Mouse (Mus musculus) neural tube, embryonic 12.5 days (tissue): ENCODE data around the gene Mrvi1. TPM values are rescaled to one million over a fixed set of nuclear protein-coding genes. Genes with fewer than 3 reads are reported as not detected.

Source experiments
- ATAC-seq: fragments of 200-750 bp; cut with Nextera tagmentation; 2 replicates; pipeline ENCODE4 v1.8.0; 2017; ENCODE audit warnings: low read depth, mild to moderate bottlenecking, moderate TSS enrichment, moderate library complexity; ENCODE audit not compliant: low FRiP score
- H3K27ac ChIP-seq: fragments of 300-500 bp; sonication (generic); 2 replicates; pipeline ENCODE4 v1.5.1; 2016
- H3K27me3 ChIP-seq: fragments of 300-500 bp; sonication (generic); replicated peaks from 2 replicates; pipeline ENCODE4 v1.6.1; 2016; ENCODE audit warnings: mild to moderate bottlenecking
- H3K36me3 ChIP-seq: fragments of 300-500 bp; sonication (generic); 2 replicates; pipeline ENCODE4 v1.6.1; 2016; ENCODE audit warnings: mild to moderate bottlenecking
- H3K4me1 ChIP-seq: fragments of 300-500 bp; sonication (generic); 2 replicates; pipeline ENCODE4 v1.6.1; 2016
- H3K4me2 ChIP-seq: fragments of 300-500 bp; sonication (generic); replicated peaks from 2 replicates; pipeline ENCODE4 v1.6.1; 2016; ENCODE audit warnings: mild to moderate bottlenecking
- H3K4me3 ChIP-seq: fragments of 300-500 bp; sonication (generic); 2 replicates; pipeline ENCODE4 v1.5.1; 2016
- H3K9ac ChIP-seq: fragments of 300-500 bp; sonication (generic); 2 replicates; pipeline ENCODE4 v1.6.1; 2016; ENCODE audit warnings: mild to moderate bottlenecking
- H3K9me3 ChIP-seq: fragments of 300-500 bp; sonication (generic); 2 replicates; pipeline ENCODE4 v1.6.1; 2016; ENCODE audit warnings: mild to moderate bottlenecking
- WGBS: fragments of 180-500 bp; shearing (Covaris S2); methylation state at CpG from one replicate; pipeline ENCODE4 v1.1.7; 2016; 5-methylcytosine and 5-hydroxymethylcytosine counted together
- polyA plus RNA-seq: library from polyadenylated mRNA; unstranded; fragments of >200 nt; fragmentation: Nextera tagmentation; extraction: Ambion mirVana; gene quantifications from 2 replicates; pipeline ENCODE4 v1.2.1, GENCODE M21; 2016

Gene Mrvi1
- polyA plus RNA-seq, 1 experiment from 2014 or later, result 3.1 TPM

GRCm38 (mm10) chr7:110860129-110860528 lies 122.1 kb downstream of the Mrvi1 start:
- Histone ChIP-seq H3K36me3 (no peaks in the 10 kb centered on the region), H3K9ac (no peak overlapping the region), H3K27ac (no peak overlapping the region), H3K4me3 (no peak overlapping the region), H3K4me1 (peaks cover 4% of the 10 kb centered on the region; the same call in 1 of the 2 replicates), H3K4me2 (no peak overlapping the region), H3K9me3 (no peaks in the 10 kb centered on the region), H3K27me3 (no peaks in the 10 kb centered on the region)
- no peak for ATAC-seq
- WGBS, result 77% methylated on average over 5 of the region's 5 CpGs

DNA sequence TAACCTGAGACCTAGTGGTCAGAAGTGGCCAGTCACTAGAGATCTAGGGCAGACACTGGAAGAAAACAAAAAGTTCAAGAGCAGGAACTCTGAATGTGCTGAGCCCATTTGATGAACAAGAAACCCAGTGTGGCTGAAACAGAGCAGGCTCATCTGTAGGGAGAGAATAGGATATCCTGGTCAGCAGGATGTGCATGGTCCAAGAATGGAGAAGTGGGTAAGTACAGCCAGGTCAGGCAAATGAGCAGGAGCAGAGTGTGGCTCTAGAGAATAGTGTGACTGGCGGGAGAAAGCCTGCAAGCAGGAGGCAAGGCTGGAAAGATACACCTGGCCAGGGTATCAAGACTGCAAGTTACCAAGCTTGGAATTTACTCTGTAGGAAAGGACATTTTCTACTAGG lies 126.7 kb downstream of the Mrvi1 start:
- ATAC-seq, result no peak
- no peaks in the 10 kb centered on the region for H3K9me3 ChIP-seq
- 78% methylated on average over 1 of the region's 1 CpGs for WGBS
- no peak overlapping the region for H3K4me3 ChIP-seq
- H3K9ac ChIP-seq, result no peak overlapping the region
- no peaks in the 10 kb centered on the region for H3K36me3 ChIP-seq
- H3K27me3 ChIP-seq, result no peaks in the 10 kb centered on the region
- no peak overlapping the region for H3K4me2 ChIP-seq
- no peaks in the 10 kb centered on the region for H3K4me1 ChIP-seq
- H3K27ac ChIP-seq, result no peak overlapping the region

GRCm38 (mm10) chr7:110854927-110855546 lies 127.2 kb downstream of the Mrvi1 start:
- Histone ChIP-seq H3K9ac (no peak overlapping the region), H3K36me3 (no peaks in the 10 kb centered on the region), H3K4me3 (no peak overlapping the region), H3K4me2 (no peak overlapping the region), H3K9me3 (no peaks in the 10 kb centered on the region), H3K27ac (no peak overlapping the region), H3K27me3 (no peaks in the 10 kb centered on the region), H3K4me1 (no peaks in the 10 kb centered on the region)
- ATAC-seq, result no peak
- WGBS, result 81% methylated on average over 8 of the region's 8 CpGs

DNA sequence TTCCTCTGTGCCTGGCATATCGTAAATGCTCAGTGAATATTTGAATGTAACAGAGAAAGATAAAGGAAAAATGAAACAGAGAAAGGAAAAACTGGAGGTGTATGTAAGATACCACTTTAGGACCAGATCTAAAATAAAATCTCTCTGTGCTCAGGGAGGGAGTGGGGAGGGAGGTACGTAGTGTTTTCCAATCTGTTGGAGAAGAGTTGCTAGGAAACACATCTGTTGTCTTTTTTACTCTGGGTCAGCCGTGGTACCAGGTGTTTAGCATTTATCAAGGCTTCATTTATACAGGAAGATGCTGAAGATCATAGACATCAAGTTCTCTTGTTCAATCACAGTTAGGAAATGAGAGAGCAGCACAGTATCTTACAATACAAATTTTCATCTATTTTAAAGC lies 127.7 kb downstream of the Mrvi1 start:
- Histone ChIP-seq H3K4me2 (no peak overlapping the region), H3K27ac (no peak overlapping the region), H3K4me1 (no peaks in the 10 kb centered on the region), H3K4me3 (no peak overlapping the region), H3K36me3 (no peaks in the 10 kb centered on the region), H3K9ac (no peak overlapping the region), H3K9me3 (no peaks in the 10 kb centered on the region), H3K27me3 (no peaks in the 10 kb centered on the region)
- ATAC-seq, result no peak
- 62% methylated on average over 3 of the region's 3 CpGs for WGBS

GRCm38 (mm10) chr7:110853611-110854010 lies 128.7 kb downstream of the Mrvi1 start:
- Histone ChIP-seq H3K36me3 (no peaks in the 10 kb centered on the region), H3K4me3 (no peak overlapping the region), H3K9ac (no peak overlapping the region), H3K4me1 (no peaks in the 10 kb centered on the region), H3K27ac (no peak overlapping the region), H3K4me2 (no peak overlapping the region), H3K9me3 (no peaks in the 10 kb centered on the region), H3K27me3 (no peaks in the 10 kb centered on the region)
- no peak for ATAC-seq
- 71% methylated on average over 10 of the region's 10 CpGs for WGBS

- no peak overlapping the region for H3K9ac ChIP-seq
- H3K27me3 ChIP-seq, result no peaks in the 10 kb centered on the region
- H3K4me3 ChIP-seq, result no peak overlapping the region
- WGBS, result 82% methylated on average over 7 of the region's 7 CpGs
- H3K36me3 ChIP-seq, result no peaks in the 10 kb centered on the region
- no peak for ATAC-seq
- no peak overlapping the region for H3K4me2 ChIP-seq
- no peaks in the 10 kb centered on the region for H3K9me3 ChIP-seq
- H3K4me1 ChIP-seq, result no peaks in the 10 kb centered on the region
- no peak overlapping the region for H3K27ac ChIP-seq
Observed at GRCm38 (mm10) chr7:110851541-110852203, 130.6 kb downstream of the Mrvi1 start.

DNA sequence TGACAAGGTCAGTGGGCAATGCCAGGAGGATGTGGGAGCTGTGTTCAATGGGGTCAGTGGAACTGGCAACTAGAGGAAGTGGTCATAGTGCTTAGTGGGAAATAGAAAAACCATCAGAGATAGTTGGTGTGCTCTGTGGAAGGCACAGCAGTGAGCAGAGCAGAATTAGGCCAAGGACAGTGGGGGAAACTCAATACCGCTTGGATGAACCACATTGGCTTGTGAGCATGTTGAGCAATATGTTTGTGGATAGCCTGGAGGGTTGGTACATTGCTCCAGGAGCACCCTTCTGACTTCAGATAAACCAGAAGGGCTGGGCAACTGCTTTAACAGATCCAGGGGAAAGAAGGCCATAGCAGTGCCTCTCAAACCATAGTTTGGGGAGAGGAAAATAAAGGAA lies 133.9 kb downstream of the Mrvi1 start:
- Histone ChIP-seq H3K4me3 (no peak overlapping the region), H3K9ac (no peak overlapping the region), H3K4me1 (peaks cover 2% of the 10 kb centered on the region; the same call in 1 of the 2 replicates), H3K27me3 (no peaks in the 10 kb centered on the region), H3K36me3 (no peaks in the 10 kb centered on the region), H3K4me2 (no peak overlapping the region), H3K9me3 (no peaks in the 10 kb centered on the region), H3K27ac (no peak overlapping the region)
- no peak for ATAC-seq
- 93% methylated on average over 1 of the region's 1 CpGs for WGBS

- no peak overlapping the region for H3K4me3 ChIP-seq
- ATAC-seq, result no peak
- no peak overlapping the region for H3K4me2 ChIP-seq
- H3K27ac ChIP-seq, result no peak overlapping the region
- no peaks in the 10 kb centered on the region for H3K27me3 ChIP-seq
- WGBS, result 89% methylated on average over 2 of the region's 2 CpGs
- no peaks in the 10 kb centered on the region for H3K9me3 ChIP-seq
- H3K36me3 ChIP-seq, result no peaks in the 10 kb centered on the region
- H3K9ac ChIP-seq, result no peak overlapping the region
- peaks cover 4% of the 10 kb centered on the region; the same call in 1 of the 2 replicates for H3K4me1 ChIP-seq
Observed at GRCm38 (mm10) chr7:110847321-110847720, 134.9 kb downstream of the Mrvi1 start.

DNA sequence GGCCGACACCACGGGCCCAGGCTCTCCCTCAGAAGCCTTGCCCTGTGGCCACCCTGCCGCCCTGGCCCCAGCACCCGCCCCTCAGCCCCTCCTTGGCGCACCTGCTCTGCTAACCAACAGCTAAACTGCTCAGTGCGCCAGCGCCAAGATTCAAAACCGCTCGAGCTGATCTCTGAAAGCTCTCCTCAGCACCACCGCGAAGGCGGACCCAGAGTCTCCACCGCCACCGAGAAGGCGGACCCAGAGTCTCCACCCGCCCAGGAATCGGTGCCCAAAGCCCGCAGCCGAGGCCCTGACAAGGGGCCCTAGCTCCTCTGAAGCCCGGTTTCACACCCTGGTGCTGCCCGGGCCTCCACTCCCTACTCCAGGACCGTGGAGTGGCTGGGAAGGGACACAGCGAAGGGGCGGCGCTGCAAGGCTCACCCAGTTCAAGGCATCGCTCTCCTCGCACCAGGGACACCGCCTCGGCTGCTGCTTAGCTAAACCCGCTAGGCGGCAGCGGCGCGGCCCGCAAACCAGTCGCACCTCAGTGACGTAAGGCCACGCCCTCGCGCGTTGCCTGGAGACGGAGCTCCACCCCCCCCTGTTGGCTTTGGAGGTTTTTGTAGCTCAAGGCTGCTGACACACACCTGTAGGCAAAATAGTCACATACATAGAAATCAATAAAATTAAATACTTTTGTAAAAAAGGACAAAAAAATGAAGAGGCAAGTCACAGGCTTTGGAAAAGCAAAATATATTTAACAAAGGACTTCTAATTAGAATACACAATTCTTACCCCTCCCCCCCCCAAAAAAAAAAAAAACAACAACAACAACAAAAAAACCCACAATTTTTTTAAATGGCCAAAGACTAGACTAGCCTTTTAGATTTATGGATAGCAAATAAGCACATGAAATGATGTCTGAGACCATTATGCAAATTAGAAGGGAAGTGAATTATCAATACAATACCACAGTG lies 138.1 kb downstream of the Mrvi1 start, which contains the start of gene Rnf141:
TSS of gene Rnf141 (minus strand) at position 542 of the 959 bp plus-strand sequence.
- Histone ChIP-seq H3K9me3 (no peaks in the 10 kb centered on the region), H3K4me1 (peaks cover 4% of the 10 kb centered on the region; the same call in 1 of the 2 replicates), H3K4me3 (peak within 1 kb of the TSS; percentile 75), H3K27ac (peak within 1 kb of the TSS; percentile 64), H3K36me3 (no peaks in the 10 kb centered on the region), H3K4me2 (peak within 1 kb of the TSS; percentile 87), H3K9ac (peak within 1 kb of the TSS; percentile 82), H3K27me3 (no peaks in the 10 kb centered on the region)
- WGBS, result under 1% methylated on average over 42 of the region's 42 CpGs
- ATAC-seq, result peak; percentile 97

- Histone ChIP-seq H3K4me1 (peaks cover 4% of the 10 kb centered on the region; the same call in 1 of the 2 replicates), H3K4me2 (no peak overlapping the region), H3K36me3 (no peaks in the 10 kb centered on the region), H3K9me3 (no peaks in the 10 kb centered on the region), H3K4me3 (no peak overlapping the region), H3K27me3 (no peaks in the 10 kb centered on the region), H3K9ac (no peak overlapping the region), H3K27ac (no peak overlapping the region)
- ATAC-seq, result no peak
- WGBS, result 82% methylated on average over 4 of the region's 4 CpGs
Observed at GRCm38 (mm10) chr7:110840332-110840731, 141.9 kb downstream of the Mrvi1 start.

- H3K9ac ChIP-seq, result no peak overlapping the region
- no peak for ATAC-seq
- no peak overlapping the region for H3K4me2 ChIP-seq
- no peak overlapping the region for H3K27ac ChIP-seq
- H3K27me3 ChIP-seq, result no peaks in the 10 kb centered on the region
- H3K4me1 ChIP-seq, result no peaks in the 10 kb centered on the region
- 56% methylated on average over 3 of the region's 3 CpGs for WGBS
- peaks cover 8% of the 10 kb centered on the region; the same call in 1 of the 2 replicates for H3K36me3 ChIP-seq
- no peaks in the 10 kb centered on the region for H3K9me3 ChIP-seq
- no peak overlapping the region for H3K4me3 ChIP-seq
Observed at GRCm38 (mm10) chr7:110834522-110834921, 147.7 kb downstream of the Mrvi1 start.

GRCm38 (mm10) chr7:110834018-110834417 lies 148.2 kb downstream of the Mrvi1 start:
- Histone ChIP-seq H3K36me3 (peaks cover 10% of the 10 kb centered on the region; the same call in 1 of the 2 replicates), H3K4me3 (no peak overlapping the region), H3K27ac (no peak overlapping the region), H3K9me3 (no peaks in the 10 kb centered on the region), H3K4me1 (no peaks in the 10 kb centered on the region), H3K4me2 (no peak overlapping the region), H3K27me3 (no peaks in the 10 kb centered on the region), H3K9ac (no peak overlapping the region)
- ATAC-seq, result no peak
- WGBS, result 91% methylated on average over 1 of the region's 1 CpGs
